Comparison of ENCODE assay signal across 8 mouse cellular contexts in the genomic region with DNA sequence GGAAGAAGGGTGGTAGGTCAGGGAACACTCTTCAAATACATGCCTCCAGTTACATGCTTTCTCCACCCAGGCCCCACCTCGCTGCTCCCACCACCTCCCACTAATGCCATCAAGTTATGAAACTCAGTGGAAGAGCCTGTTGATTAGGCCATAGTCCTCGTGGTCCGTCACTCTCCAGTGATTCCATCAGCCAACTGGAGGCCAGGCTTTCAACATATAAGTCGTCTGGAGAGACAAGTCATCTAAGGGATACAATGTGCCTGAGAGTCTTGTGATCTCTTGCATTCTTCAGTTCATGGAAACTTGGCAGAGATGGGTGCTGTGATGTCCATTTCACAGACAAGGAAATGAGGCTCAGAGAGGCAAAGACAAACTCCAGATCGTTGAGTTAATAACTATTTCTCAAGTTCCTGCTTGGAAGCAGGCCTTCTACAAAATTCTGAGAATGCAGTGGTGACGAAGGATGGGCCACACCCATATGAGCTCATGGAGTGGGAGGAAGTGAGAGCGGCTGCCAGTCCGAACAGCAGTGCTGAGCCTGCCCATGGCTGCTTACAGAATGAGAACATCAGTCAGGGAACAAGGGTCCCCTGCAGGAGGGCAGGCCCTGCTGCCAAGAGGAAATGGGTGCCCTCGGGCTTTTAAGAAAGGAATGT. TPM values are rescaled to one million over a fixed set of nuclear protein-coding genes. Genes with fewer than 3 reads are reported as not detected.
DNase-seq lines count a peak whose midpoint lies in the region; ATAC-seq and TF ChIP-seq lines count a peak whose summit lies in the region.

No protein-coding gene starts in this region.

- no peaks in the 10 kb centered on the region for H3K27me3 ChIP-seq in hindbrain, embryonic 10.5 days (ENCODE audit: insufficient read depth, poor library complexity, severe bottlenecking)

- peak; percentile 41 to 69 for DNase-seq in layer of hippocampus, adult 2 months (ENCODE audit: low spot score in 2 of 2)
- no peak for DNase-seq in layer of hippocampus, postnatal 25 days (ENCODE audit: extremely low spot score in 1 of 2, low spot score in 1 of 2)
- DNase-seq in adrenal gland, adult 18-20 months (ENCODE audit: low spot score in 2 of 2), result peak; percentile 36 to 50
- peak; percentile 72 to 74 for DNase-seq in kidney, postnatal 36 days
- DNase-seq in thymus, postnatal 10 days (ENCODE audit: low spot score in 2 of 2), result no peak
- DNase-seq in hindbrain, embryonic 10.5 days (ENCODE audit: low spot score), result no peak

- peaks cover 12% of the 10 kb centered on the region for H3K4me1 ChIP-seq in olfactory bulb, adult 2 months (ENCODE audit: control insufficient read depth, insufficient read depth, low read length)
- no peaks in the 10 kb centered on the region for H3K4me1 ChIP-seq in hindbrain, embryonic 10.5 days (replicated peaks)

- WGBS in olfactory bulb, adult 2 months, result 44% methylated on average over 9 of the region's 9 CpGs
- 73% methylated on average over 9 of the region's 9 CpGs for WGBS in hindbrain, embryonic 10.5 days

- no peak overlapping the region for H3K4me3 ChIP-seq in layer of hippocampus, adult 2 months
- no peak overlapping the region for H3K4me3 ChIP-seq in olfactory bulb, adult 2 months (ENCODE audit: insufficient read depth, low read depth, low read length)
- no peak overlapping the region for H3K4me3 ChIP-seq in hindbrain, embryonic 10.5 days

- TF ChIP-seq CTCF in layer of hippocampus, adult 2 months (conservative IDR thresholded peaks at IDR 0.05), result no peak
- no peak for TF ChIP-seq CTCF in olfactory bulb, adult 2 months (IDR thresholded peaks at IDR 0.05; ENCODE audit: insufficient read depth, low read depth, low read length)

- H3K27ac ChIP-seq in layer of hippocampus, adult 2 months, result peak overlapping the region; percentile 29; the same call in 1 of the 2 replicates
- H3K27ac ChIP-seq in olfactory bulb, adult 2 months (ENCODE audit: insufficient read depth, low read depth, low read length), result peak overlapping the region; percentile 21; the same call in 1 of the 2 replicates
- H3K27ac ChIP-seq in hindbrain, embryonic 10.5 days, result no peak overlapping the region

- ATAC-seq in granulocyte monocyte progenitor cell, adult 5-6 weeks (replicated peaks; ENCODE audit: poor library complexity, severe bottlenecking), result peak; percentile 94

- no peak for TF ChIP-seq POLR2A in olfactory bulb, adult 2 months (IDR thresholded peaks at IDR 0.05; ENCODE audit: insufficient read depth, low read depth, low read length)

- no peaks in the 10 kb centered on the region for H3K9me3 ChIP-seq in hindbrain, embryonic 10.5 days

- peaks cover 19% of the 10 kb centered on the region for H3K36me3 ChIP-seq in hindbrain, embryonic 10.5 days

RNA-seq across cellular contexts. Expression of gene Sirpa, which starts 40.6 kb away (rescaled TPM):
- total RNA-seq in layer of hippocampus, adult 2 months (2021), result 100 to 1,000 TPM; 279 to 289 TPM
- 100 to 1,000 TPM; 284 to 286 TPM for total RNA-seq in layer of hippocampus, postnatal 25 days (2021)
- total RNA-seq in adrenal gland, adult 18-20 months (2021), result 10 to 100 TPM; 42.1 to 60.6 TPM
- 77.4 and 88.0 TPM in 2 replicates for total RNA-seq in granulocyte monocyte progenitor cell, adult 5-6 weeks (2014; fragmentation: Nextera tagmentation)
- total RNA-seq in granulocyte monocyte progenitor cell, adult 5-6 weeks (2017), result 63.8 and 83.6 TPM in 2 replicates
- polyA plus RNA-seq in olfactory bulb, adult 2 months (2012; ENCODE audit: insufficient read depth, insufficient read length, low replicate concordance, missing spikeins), result not detected in 2 replicates
- polyA plus RNA-seq in hindbrain, embryonic 10.5 days (2016; fragmentation: Nextera tagmentation; extraction: Ambion mirVana), result 19.6 and 20.9 TPM in 2 replicates

Comparison
In these comparisons a context has a peak if more than half of its experiments do, and no peak if none do; other contexts are left out.
1. DNase-seq: peak in layer of hippocampus, adult 2 months (2 of 2), adrenal gland, adult 18-20 months (2 of 2) and kidney, postnatal 36 days (2 of 2); none in layer of hippocampus, postnatal 25 days (0 of 2), thymus, postnatal 10 days (0 of 2) and hindbrain, embryonic 10.5 days (single experiment).